Mouse (Mus musculus) layer of hippocampus, adult 8-10 months (tissue): ENCODE results near the gene Gpbar1. TPM values are rescaled to one million over a fixed set of nuclear protein-coding genes. Genes with fewer than 3 reads are reported as not detected.
A peak's percentile ranks its signal among the peaks of the same experiment; 100 is the strongest.

ENCODE experiments used
- DNase-seq, 2 experiments: peaks; one replicate each; pipeline ENCODE4 v3.0.0; 2022; ENCODE audit warnings: low spot score in 2 of 2
- total RNA-seq, 4 experiments: library from RNA; stranded (reverse); gene quantifications; 2 replicates each; pipeline ENCODE4 v1.2.4; 2022

Gene Gpbar1
- not detected for total RNA-seq

DNA sequence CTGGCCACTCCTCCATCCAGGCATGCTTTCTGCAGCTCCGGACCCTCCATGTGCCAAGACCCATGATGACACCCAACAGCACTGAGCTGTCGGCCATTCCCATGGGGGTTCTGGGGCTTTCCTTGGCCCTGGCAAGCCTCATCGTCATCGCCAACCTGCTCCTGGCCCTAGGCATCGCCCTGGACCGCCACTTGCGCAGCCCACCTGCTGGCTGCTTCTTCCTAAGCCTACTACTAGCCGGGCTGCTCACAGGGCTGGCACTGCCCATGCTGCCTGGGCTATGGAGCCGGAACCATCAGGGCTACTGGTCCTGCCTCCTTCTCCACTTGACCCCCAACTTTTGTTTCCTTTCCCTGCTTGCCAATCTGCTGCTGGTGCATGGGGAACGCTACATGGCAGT lies at the start of gene Gpbar1:
TSS of gene Gpbar1 (plus strand) at position 13 of the 400 bp plus-strand sequence.
- no peak for DNase-seq

DNA sequence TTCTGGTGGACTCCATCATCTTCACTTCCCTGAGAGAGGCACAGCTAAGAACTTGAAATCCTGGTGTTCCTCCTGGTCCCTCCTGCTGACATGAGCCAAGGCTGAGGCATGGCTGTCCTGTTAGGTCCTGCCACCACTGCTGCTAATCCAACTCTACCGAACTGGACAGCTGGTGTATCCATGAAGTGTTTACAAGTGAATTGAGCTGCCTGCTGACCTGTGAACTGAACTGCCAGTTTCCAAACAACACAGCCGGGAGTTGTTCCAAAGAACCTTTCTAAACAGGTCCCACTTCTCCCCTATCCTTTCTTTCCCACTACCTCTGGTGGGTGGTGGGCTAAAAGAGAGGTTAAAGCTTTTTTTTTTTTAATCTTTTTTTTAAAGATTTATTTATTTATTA lies 48.4 kb upstream of the Gpbar1 start:
- no peak for DNase-seq

DNA sequence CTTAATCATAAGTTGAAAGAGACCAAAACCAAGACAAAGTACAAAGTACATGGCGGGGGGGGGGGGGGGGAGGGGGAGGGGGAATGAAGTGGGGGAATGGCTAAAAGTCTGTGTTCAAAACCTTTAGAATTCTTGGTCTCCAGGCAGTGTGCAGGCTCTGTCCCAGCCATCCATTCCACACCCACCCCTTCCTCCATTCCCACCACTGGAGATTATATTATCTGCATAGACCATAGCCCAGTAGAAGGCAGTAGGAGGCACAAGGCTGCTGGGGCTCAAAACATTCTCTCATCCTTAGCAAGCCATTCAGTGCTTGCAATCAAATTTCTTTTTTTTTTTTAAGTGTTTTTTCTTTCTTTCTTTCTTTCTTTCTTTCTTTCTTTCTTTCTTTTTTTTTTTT lies 47.4 kb upstream of the Gpbar1 start:
- no peak for DNase-seq

DNA sequence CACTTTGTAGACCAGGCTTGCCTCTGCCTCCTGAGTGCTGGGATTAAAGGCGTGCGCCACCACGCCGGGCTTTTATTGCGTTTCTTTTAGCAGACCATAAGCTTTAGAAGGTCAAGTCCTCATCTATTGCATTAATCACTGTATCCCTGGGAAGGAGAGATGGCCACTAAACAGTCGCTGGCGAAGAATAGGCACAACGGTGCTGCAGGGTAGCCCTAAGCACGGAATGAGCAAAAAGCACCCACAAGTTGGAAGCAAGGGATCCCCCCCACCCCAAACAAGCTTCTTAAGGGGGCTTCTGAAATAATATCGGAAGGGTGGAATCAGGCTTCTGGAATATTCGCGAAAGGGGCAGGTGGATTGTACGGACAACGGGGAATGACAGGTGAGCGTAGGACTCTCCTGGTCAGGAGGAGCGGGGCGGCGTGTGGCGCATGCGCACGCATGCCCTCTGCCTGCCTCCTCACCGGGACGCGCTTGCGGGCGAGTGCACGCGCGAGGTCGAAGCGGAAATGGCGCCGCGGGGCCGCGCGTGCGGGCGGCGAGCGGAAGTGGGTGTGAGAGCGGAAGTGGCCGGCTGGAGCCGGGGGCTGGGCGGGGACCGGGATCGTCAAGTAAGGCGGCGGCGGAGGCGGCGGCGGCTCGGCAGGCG lies 42.3 kb upstream of the Gpbar1 start, which contains the start of gene Arpc2:
TSS of gene Arpc2 (plus strand) at position 147 of the 652 bp plus-strand sequence.
- peak; percentile 92 to 95 for DNase-seq

DNA sequence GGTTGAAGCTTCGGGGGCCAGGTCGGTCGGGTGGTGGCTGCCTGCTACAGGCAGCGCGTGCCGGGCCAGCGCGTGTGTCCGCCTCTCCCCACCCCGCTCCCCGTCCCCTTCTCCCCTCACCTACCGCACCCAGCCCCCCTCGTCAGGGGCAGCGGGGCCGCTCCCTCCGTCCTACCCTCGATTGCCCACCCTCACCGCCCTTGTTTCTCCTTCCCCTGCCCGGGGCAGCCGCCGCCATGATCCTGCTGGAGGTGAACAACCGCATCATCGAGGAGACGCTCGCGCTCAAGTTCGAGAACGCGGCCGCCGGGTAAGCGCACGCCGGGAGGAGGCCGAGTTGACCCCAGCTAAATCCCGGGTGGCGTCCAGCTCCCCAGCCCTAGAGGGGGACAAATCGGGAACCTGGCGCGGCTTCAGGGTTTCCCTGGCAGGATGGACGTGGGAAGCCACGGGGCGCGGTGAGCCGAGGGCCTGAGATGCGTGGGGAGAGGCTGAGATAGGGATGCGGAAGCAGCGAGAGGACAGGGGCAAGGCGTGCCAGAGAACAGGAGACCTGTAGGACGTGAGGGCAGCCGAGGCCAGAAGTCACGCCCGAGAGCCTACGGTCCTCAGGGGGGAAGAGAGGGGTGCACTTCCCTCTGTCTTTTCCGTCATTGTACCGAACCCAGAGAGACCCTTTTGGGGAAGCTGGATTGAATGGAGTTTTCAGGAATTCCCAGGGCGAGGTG lies 41.6 kb upstream of the Gpbar1 start:
- peak in 1 of 2 experiments; percentile 23 for DNase-seq

DNA sequence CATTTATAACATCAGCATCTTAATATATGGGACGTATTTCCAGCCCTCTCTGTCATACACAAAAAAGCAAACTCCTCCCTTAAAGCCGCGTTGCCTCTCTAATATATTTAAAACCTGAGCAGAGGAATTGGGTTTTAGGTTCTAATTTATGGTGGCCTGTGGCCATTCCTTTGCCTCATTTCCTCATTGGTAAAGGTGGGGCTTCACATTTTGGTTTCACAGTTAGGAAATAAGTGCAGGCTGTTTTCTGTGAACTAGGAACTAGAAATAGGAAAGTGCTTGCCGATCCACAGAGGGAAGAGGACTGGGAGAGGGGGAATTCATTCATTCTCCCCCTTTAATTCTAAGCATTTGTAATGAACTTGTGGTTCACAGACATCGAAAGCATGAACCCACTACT lies 40.7 kb upstream of the Gpbar1 start:
- DNase-seq: no peak

DNA sequence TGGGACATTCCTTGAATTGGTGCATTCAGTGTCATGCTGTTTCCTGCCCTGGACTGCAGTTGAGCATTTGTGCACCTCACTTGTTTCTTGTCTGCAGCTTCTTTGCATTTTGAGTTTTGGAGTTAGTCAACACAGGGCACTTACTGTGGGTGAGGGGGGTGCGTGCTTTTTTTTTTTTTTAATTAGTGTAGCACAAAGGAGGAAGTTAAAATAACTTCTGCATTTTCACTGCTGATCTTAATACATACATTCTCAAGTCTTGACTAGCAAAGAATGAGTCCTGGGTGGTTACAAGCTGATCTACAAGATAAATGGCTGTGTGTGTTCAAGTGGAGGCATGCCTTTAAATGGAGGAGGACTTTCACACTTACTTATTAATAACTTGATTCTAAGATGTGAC lies 40.2 kb upstream of the Gpbar1 start:
- DNase-seq: no peak

DNA sequence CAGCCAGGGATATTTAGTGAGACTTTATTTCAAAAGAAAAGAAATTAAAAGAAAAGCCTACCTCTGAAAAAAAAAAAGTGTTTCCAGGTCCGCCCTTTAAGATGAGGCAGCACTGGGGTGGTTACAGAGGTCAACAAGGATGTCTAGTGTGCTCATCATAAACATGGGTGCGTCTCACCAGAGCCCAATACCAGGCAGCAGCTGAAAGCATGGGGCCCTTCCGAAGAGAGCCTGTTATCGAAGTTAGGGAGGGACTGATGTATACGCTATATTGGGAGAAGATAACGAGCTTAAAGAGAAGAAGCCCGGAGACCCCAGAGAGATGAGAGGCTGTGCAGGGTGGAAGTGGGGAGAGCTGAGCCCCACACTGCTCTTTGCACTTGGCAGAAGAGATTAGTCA lies 39.2 kb upstream of the Gpbar1 start:
- DNase-seq: no peak

DNA sequence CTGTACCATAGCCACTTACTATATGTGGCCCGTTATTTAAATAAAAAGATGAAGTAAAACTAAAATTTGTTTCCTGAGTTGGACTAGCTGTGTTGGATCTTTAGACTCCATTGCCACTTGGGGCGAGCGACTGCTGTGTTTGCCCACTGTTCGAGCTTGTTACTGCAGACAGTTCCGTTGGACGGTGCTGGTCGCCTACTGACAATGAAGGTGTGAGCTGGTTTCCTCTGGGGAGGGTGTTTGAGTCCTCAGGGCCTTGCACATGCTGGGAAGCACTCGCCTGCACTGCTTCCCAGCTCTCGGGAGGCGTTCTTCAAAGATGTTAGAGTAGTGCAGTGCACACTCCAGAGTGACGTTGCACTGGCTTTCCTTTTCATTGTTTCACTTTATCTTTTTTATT lies 38.7 kb upstream of the Gpbar1 start:
- DNase-seq: peak in 1 of 2 experiments; percentile 23

DNA sequence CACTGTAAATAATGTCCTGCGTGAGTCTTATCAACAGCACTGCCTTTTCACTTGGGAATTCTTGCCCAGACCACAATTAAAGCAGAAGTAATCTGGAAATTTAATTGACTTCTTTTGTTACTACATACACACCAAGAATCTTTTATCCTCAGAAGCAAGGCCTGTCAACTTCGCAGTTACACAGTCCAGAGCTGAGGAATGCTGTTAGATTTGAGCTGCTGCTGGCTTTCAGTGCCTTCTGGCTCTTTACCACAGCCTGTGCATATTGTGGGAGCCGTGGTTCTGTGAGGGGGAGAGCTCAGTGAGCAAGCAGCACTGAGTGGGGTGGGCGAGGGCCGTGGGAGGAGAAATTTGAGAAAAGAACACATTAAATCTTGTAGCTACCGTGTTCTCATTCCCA lies 38.0 kb upstream of the Gpbar1 start:
- peak; percentile 77 to 80 for DNase-seq

DNA sequence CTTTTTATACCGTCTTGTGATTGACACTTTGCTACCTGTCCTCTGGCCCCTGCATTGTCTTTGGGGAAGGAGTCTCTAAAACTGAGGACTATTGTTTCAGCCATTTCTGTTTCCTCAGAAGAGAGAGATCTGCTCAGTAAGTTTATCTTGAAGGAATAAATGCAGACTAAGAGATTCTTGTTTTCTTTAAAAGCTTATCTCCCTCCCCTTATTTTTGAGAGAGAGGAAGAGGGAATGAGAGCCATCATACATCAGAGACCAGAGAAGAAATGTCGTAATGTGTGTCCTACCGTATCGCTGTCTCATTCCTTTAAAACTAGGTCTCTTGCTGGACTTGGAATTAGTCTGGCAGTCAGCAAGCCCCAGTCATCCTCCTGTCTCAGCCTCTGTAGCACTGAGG lies 37.5 kb upstream of the Gpbar1 start:
- no peak for DNase-seq

DNA sequence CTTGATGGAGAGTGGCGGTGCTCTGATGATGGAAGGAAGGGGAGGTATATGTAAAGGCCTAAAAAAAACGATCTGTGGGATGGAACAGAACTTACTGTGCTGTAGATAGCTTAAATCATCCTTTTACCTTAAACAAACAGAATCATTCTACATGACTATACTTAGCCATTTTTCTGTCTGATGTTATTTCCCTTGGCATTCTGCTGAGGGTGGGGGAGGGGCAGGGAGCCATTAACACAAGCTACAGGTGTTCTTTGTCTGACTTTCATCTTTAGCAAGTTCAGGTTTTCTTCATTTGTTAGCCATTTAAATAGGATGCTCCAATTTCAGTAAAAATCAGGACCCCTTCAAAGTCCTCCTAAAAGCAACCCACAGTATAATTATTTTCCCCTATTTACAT lies 32.8 kb upstream of the Gpbar1 start:
- no peak for DNase-seq

DNA sequence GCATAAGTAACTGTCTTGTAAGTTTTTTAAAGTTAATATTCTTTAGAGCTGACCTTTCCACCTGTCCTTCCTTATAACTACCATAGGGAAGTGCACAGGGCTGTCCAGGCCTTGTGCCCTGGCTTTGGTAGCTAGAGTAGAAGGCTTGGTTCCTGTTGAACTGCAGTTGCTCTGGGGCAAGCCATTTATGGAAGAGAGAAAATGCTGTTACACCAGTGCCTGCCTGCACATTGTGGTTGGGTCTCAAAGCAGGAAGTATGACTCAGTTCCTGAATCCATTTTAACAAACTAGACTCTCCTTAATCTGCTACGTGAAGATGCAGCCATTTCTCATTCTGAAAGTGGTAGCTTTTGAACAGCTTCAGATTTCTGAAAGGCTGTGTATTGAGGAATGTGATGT lies 29.6 kb upstream of the Gpbar1 start:
- no peak for DNase-seq

DNA sequence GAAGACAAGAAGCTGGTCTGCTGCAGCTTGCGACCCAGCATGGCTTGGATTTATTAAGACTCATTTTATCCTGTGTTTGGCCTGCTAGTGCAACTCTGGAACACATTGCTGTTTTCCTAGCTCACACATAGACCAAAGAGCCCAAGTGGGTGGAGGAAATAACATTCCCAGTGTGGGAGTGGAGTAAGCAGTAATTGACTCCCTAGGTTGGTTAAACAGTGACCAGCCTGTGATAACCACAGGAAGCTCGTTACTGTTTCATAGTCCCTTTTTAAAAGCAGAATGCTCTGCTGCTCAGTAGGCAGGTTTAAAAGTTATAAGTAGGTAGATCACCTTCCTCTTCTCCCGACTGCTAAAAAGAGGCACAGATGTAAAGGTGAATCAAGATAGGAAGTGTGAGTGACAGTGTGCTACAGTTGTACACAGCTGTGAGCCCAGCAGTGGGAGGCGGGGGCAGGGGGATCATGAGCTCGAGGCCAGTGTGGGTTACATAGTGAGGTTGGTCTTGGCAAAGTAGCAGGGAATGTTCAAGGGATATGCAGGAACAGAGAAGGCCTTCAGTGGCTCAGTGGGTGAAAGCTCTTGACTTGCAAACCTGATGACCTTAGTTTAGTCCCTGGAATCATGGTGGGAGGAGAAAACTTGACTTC lies 28.9 kb upstream of the Gpbar1 start:
- DNase-seq: no peak

DNA sequence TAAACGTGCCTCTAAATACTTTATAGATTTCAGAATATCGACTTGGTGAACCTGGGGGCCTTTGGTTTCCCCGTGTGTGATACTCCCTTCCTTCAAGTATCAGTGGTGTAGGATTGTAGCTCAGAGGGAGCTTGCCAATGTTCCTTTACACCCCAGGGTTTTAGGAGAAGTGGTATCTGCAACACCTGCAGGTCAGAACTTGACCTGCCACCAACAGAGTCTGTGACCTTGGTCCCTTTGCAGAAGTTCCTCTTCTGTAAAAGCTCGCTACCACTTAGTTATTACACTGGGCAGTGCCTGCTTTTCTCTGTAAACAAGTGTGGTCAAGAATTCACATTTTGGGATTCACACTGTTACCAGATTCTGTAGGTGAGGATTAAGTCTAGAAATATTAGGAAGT lies 28.3 kb upstream of the Gpbar1 start:
- no peak for DNase-seq

DNA sequence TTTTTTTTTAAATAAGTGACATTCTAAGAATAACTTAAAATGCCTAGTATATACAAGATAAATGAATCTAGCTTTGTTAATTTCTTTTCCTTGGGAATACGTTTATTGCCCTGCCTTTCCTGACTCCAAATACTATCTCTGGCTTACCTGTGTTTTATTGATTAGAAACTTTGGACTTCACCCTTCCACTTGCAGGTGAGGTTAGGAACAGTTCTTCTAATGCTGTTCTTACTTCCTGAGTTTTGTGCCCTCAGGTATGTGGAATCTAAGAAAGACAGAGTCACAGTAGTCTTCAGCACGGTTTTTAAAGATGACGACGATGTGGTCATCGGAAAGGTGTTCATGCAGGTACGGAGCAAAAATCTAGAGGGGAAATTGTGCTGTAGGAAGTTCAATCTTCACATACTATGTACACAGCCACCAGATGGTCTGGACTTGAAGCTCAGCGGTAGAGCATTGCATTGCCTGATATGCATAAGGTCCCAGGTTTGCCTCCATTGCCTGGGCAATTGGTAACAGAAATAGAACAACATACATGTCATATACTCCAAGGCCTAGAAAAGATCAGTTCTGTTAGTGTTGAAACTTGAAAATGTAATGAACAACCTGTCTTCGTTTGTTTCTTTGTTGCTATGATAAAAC lies 22.5 kb upstream of the Gpbar1 start:
- DNase-seq: no peak

DNA sequence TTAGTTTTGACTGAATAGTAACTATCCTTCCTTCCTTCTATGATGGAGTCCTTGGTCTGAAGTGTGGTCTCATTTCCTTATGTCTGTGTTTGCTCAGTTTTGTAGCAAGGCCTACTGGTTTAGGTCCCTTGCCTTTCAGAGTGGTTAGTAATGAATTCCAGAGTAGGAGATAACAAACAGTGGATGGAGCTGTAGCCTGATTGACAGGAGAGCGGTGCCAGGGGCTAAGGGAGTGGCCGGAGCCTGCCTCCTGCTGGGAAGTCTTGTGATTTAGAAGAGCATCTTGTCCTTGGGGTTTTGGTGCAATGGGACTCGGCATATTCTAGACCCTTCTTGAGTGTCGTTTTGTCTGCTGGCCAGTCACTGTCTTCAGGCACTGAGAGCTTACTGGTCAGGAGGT lies 21.6 kb upstream of the Gpbar1 start:
- no peak for DNase-seq

DNA sequence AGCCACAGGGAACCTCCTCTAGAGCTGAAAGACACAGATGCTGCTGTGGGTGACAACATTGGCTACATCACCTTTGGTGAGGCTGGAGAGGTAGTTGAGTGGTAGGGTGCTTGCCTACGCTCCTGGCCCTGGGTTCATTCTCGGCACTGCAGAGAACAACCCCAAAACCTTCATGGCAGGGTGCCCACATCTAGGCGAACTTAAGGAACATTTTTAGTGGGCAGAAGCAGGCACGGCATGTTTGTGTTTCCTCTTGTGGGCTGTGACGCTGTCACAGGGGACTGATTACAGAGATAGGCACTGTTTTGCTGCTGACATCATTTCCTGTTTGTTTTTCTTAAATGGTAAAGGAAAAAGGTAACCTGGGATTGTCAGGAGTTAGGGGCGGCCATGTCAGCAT lies 15.8 kb upstream of the Gpbar1 start:
- no peak for DNase-seq

DNA sequence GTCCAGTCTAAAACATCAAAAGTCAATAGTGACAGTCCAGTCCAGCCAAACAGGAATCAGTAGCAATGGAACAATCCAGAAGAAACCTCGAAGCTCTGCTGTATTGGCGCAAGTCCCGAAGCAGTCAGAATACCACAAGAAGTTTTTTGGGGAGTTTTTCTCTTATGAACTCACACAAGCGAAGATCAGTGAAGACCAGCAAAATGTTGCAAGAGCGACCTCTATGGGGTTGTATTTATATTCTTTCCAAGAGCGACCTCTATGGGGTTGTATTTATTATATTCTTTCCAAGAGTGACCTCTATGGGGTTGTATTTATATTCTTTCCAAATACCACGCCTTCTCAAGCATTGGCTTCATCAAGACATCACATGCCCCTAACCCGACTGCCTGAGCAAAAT lies 9.6 kb upstream of the Gpbar1 start:
- DNase-seq: no peak

DNA sequence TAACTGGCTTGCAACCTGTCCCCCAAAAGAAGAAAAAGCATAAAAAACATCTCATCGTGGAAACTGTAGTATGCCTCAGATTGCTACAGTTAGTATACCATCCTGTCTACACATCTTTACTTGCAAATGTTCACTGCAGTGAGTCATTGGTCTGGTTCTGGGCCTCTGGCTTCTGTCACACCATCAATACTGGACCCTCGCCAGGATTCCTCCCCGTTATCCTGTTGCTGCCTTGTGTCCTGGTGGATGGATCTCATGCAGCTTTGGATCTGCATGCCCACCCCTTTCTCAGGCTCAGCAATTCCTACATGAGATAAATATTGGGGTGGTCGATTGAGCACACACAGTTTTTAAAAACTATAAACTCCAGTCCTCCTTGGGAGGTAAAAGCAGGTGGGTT lies 6.7 kb upstream of the Gpbar1 start:
- DNase-seq: no peak

DNA sequence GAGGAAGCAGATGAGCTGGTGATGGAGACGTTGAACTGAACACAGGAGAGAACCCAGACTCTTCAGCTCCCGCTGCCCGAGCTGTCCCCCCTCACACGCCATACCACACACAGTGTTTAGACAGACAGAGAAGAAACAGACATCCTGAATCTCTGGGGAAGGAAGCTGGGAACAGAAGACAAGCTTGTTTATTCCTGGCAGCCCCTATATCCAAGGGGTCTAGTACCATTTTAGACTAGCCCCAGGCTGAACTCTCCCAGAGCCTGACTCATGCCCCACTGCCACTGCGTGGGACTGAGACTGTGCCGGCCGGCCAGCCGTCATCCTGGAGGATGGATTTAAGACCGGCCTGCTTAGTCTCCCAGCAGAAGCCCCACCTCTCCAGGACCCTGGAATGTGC lies 3.3 kb upstream of the Gpbar1 start:
- no peak for DNase-seq

DNA sequence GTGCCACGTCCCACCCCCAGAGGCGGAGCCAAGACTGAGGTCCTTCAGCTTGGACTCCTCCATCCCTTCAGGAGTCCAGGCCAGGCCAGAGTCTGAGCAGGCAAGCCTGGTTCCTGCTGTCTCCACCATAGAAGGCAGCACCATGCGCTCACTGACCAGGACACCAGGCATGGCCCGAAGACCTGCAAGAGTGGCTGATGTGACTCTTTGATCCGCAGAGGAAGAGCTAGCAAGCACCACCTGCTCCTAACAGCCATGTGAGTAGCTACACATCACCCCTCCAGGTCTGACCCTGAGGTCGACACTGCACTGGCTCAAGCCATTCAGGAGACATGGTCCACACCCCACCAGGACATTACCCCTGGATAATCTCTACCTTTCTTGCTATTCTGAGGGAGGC lies 1.3 kb upstream of the Gpbar1 start:
- DNase-seq: no peak
